Mouse (Mus musculus): ENCODE results near the gene Krt19. TPM values are rescaled to one million over a fixed set of nuclear protein-coding genes. Genes with fewer than 3 reads are reported as not detected.

Gene Krt19
- polyA plus RNA-seq, 1 experiment from 2014 or later, result 533 TPM

DNA sequence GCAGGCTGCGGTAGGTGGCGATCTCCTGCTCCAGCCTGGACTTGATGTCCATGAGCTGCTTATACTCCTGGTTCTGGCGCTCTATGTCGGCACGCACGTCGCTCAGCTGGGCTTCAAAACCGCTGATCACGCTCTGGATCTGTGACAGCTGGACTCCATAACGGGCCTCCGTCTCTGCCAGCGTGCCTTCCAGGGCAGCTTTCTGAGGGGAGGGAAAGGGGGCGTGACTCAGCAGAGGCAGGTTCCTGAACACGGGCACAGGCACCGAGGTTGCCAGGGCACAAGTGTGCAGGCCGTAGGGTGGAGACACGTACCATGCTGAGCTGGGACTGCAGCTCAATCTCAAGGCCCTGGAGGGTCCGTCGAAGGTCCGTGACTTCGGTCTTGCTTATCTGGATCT is 7.5 kb downstream of the Krt19 start:
- Histone ChIP-seq H3K36me3 (ENCODE audit: control insufficient read depth, insufficient read depth) (no peaks in the 10 kb centered on the region; the same call in 1 of the 2 replicates), H3K9me3 (ENCODE audit: control insufficient read depth) (no peaks in the 10 kb centered on the region), H3K27me3 (replicated peaks; ENCODE audit: control insufficient read depth, insufficient read depth, low read length) (0 out of 2 replicates have a peak, but pooled peaks cover 4% of the 10 kb centered on the region), H3K4me1 (replicated peaks; ENCODE audit: control insufficient read depth, insufficient read depth, low read length) (peaks cover 6% of the 10 kb centered on the region; the same call in 1 of the 2 replicates), H3K9ac (ENCODE audit: low read depth, low read length) (no peak overlapping the region), H3K4me3 (ENCODE audit: low read depth, low read length) (no peak overlapping the region), H3K27ac (ENCODE audit: low read depth, low read length) (no peak overlapping the region), H3K4me2 (replicated peaks; ENCODE audit: low read depth) (0 out of 2 replicates have a peak overlapping the region, but pooled peaks have one; percentile 10)
- ATAC-seq, result no peak
- 46% methylated on average over 21 of the region's 21 CpGs for WGBS
- no peak for TF ChIP-seq CTCF (IDR thresholded peaks at IDR 0.05; ENCODE audit: low read depth)

DNA sequence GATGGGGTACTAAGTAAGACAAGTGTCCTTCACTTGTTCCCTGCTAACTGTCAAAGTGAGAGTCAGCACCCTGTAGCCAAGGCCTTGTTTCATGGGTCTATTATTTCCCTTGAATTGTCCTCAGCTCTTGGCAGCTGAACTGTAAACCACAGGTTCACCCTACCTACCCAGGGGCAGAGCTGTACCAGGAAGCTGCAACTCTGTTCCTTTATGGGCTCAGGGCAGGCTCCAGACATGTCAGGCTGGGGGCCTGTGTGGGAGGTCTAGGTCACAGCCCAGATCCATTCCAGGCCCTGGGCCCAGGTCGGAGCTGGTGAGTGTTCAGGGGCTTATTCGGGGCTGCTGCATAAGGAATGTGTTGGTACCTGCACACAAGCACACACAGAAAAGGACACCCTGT is 9.1 kb downstream of the Krt19 start:
- ATAC-seq, result peak; percentile 70
- Histone ChIP-seq H3K4me2 (replicated peaks; ENCODE audit: low read depth) (no peak overlapping the region), H3K9ac (ENCODE audit: low read depth, low read length) (no peak overlapping the region), H3K27ac (ENCODE audit: low read depth, low read length) (peak overlapping the region; percentile 29; the same call in 1 of the 2 replicates), H3K27me3 (replicated peaks; ENCODE audit: control insufficient read depth, insufficient read depth, low read length) (no peaks in the 10 kb centered on the region), H3K36me3 (ENCODE audit: control insufficient read depth, insufficient read depth) (no peaks in the 10 kb centered on the region; the same call in 1 of the 2 replicates), H3K4me3 (ENCODE audit: low read depth, low read length) (no peak overlapping the region), H3K9me3 (ENCODE audit: control insufficient read depth) (no peaks in the 10 kb centered on the region), H3K4me1 (replicated peaks; ENCODE audit: control insufficient read depth, insufficient read depth, low read length) (peaks cover 6% of the 10 kb centered on the region; the same call in 1 of the 2 replicates)
- 36% methylated on average over 2 of the region's 2 CpGs for WGBS
- no peak for TF ChIP-seq CTCF (IDR thresholded peaks at IDR 0.05; ENCODE audit: low read depth)

DNA sequence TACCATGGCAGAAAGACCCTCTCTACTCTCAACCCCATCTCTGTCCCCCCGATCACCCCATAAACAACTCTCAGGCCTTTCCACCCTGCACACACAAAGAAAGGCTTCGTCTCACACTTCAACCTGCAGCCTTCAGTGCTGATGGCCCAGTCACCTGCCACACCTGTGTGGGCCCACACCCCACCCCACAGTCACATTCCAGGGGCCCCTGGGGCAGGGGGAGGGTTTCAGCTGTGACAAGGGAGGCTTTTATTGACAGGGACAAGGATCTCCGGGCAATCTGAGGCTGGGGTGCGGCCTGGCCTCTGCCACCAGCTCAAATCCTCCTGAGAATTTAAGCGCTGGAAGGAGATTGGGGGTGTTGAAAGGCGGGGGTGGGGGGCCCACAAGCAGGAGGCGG is 9.7 kb downstream of the Krt19 start:
- no peaks in the 10 kb centered on the region for H3K36me3 ChIP-seq (ENCODE audit: control insufficient read depth, insufficient read depth)
- H3K4me3 ChIP-seq (ENCODE audit: low read depth, low read length), result no peak overlapping the region
- H3K9me3 ChIP-seq (ENCODE audit: control insufficient read depth), result no peaks in the 10 kb centered on the region
- no peak for TF ChIP-seq CTCF (IDR thresholded peaks at IDR 0.05; ENCODE audit: low read depth)
- peaks cover 6% of the 10 kb centered on the region; the same call in 1 of the 2 replicates for H3K4me1 ChIP-seq (replicated peaks; ENCODE audit: control insufficient read depth, insufficient read depth, low read length)
- peak overlapping the region; percentile 29; the same call in 1 of the 2 replicates for H3K27ac ChIP-seq (ENCODE audit: low read depth, low read length)
- ATAC-seq, result peak; percentile 80
- no peak overlapping the region for H3K9ac ChIP-seq (ENCODE audit: low read depth, low read length)
- 27% methylated on average over 7 of the region's 7 CpGs for WGBS
- H3K4me2 ChIP-seq (replicated peaks; ENCODE audit: low read depth), result no peak overlapping the region
- no peaks in the 10 kb centered on the region for H3K27me3 ChIP-seq (replicated peaks; ENCODE audit: control insufficient read depth, insufficient read depth, low read length)

DNA sequence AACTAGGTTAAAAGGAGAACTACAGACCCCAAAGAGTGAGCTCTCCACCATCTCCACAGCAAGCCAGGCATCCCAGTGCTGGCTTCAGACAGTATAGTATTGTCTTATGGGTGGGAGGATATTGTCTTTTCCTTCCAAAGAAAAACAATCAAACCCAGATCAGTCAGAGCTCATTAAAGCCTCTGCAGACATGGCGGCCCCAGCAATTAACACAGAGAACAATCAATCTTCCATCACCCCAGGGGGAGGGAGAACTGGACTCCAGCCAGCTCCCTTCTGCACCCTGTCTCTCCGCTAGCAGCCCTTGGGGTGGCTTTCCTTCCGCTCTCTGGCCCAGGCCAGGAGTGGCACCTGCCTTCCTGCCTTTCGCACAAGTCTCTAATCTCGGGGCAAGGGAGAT is 10.8 kb downstream of the Krt19 start:
- Histone ChIP-seq H3K27me3 (replicated peaks; ENCODE audit: control insufficient read depth, insufficient read depth, low read length) (no peaks in the 10 kb centered on the region), H3K9me3 (ENCODE audit: control insufficient read depth) (no peaks in the 10 kb centered on the region), H3K9ac (ENCODE audit: low read depth, low read length) (no peak overlapping the region), H3K36me3 (ENCODE audit: control insufficient read depth, insufficient read depth) (no peaks in the 10 kb centered on the region), H3K27ac (ENCODE audit: low read depth, low read length) (peak overlapping the region; percentile 50; the same call in 1 of the 2 replicates), H3K4me3 (ENCODE audit: low read depth, low read length) (no peak overlapping the region), H3K4me2 (replicated peaks; ENCODE audit: low read depth) (no peak overlapping the region), H3K4me1 (replicated peaks; ENCODE audit: control insufficient read depth, insufficient read depth, low read length) (peaks cover 6% of the 10 kb centered on the region; the same call in 1 of the 2 replicates)
- TF ChIP-seq CTCF (IDR thresholded peaks at IDR 0.05; ENCODE audit: low read depth), result no peak
- ATAC-seq, result peak; percentile 32
- 22% methylated on average over 5 of the region's 5 CpGs for WGBS

DNA sequence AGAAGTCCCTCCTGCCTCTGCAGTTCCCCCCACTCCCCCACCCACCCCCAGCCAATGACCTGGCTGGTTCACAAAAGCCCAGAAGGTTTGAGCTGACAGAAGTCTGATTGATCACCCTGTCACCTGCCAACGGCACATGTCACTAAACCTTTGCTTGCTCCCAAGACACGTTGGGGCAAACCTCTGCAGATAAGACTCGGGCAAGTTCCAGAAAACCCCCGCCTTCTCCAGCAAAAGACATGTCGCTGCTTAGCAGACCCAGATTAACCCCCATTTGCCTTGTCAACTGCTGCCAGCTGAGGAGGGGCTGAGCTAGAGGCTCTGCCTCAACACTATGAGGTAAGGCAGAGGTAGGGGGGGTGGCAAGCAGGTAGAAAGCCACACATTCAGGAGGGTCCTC is 11.9 kb downstream of the Krt19 start:
- Histone ChIP-seq H3K4me3 (ENCODE audit: low read depth, low read length) (no peak overlapping the region), H3K36me3 (ENCODE audit: control insufficient read depth, insufficient read depth) (no peaks in the 10 kb centered on the region), H3K27me3 (replicated peaks; ENCODE audit: control insufficient read depth, insufficient read depth, low read length) (no peaks in the 10 kb centered on the region), H3K9me3 (ENCODE audit: control insufficient read depth) (no peaks in the 10 kb centered on the region), H3K4me2 (replicated peaks; ENCODE audit: low read depth) (no peak overlapping the region), H3K4me1 (replicated peaks; ENCODE audit: control insufficient read depth, insufficient read depth, low read length) (peaks cover 6% of the 10 kb centered on the region; the same call in 1 of the 2 replicates), H3K27ac (ENCODE audit: low read depth, low read length) (no peak overlapping the region), H3K9ac (ENCODE audit: low read depth, low read length) (no peak overlapping the region)
- 26% methylated on average over 5 of the region's 5 CpGs for WGBS
- no peak for TF ChIP-seq CTCF (IDR thresholded peaks at IDR 0.05; ENCODE audit: low read depth)
- ATAC-seq, result no peak

DNA sequence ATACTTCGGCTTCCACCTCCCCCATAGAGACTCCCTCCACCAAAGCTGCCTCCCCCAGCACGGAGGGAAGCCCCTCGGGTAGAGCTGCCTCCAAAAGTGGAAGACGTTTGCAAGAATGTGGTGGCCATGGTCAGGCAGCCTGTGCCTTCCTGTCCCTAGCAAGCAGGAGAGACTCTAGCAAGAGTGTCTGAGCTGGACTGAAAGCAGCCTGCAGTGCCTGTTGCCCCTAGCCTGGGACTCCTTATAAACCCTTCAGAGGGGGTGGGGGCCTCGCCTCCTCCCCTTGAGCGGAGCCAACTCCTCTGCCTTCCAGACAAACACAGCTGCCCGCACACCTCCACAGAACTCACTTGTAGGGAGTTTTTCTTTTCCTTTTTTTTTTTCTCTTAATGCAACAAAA is 12.7 kb downstream of the Krt19 start, which contains the start of gene Krt15:
Gene Krt15 (minus strand): TSS at position 198 of the 400 bp plus-strand sequence.
- no peak within 1 kb of the TSS for H3K4me2 ChIP-seq (replicated peaks; ENCODE audit: low read depth)
- H3K9me3 ChIP-seq (ENCODE audit: control insufficient read depth), result no peaks in the 10 kb centered on the region
- 79% methylated on average over 7 of the region's 7 CpGs for WGBS
- H3K27me3 ChIP-seq (replicated peaks; ENCODE audit: control insufficient read depth, insufficient read depth, low read length), result no peaks in the 10 kb centered on the region
- no peak for ATAC-seq
- no peak within 1 kb of the TSS for H3K27ac ChIP-seq (ENCODE audit: low read depth, low read length)
- H3K4me1 ChIP-seq (replicated peaks; ENCODE audit: control insufficient read depth, insufficient read depth, low read length), result peaks cover 6% of the 10 kb centered on the region; the same call in 1 of the 2 replicates
- no peak within 1 kb of the TSS for H3K9ac ChIP-seq (ENCODE audit: low read depth, low read length)
- H3K4me3 ChIP-seq (ENCODE audit: low read depth, low read length), result no peak within 1 kb of the TSS
- TF ChIP-seq CTCF (IDR thresholded peaks at IDR 0.05; ENCODE audit: low read depth), result no peak
- no peaks in the 10 kb centered on the region for H3K36me3 ChIP-seq (ENCODE audit: control insufficient read depth, insufficient read depth)
